Mouse (Mus musculus): ENCODE data around the gene Amh.

- TF ChIP-seq CTCF (IDR thresholded peaks at IDR 0.05; ENCODE audit: low read depth, low read length) (no peak), POLR2A (IDR thresholded peaks at IDR 0.05; ENCODE audit: insufficient read depth, low read length) (no peak), EP300 (IDR thresholded peaks at IDR 0.05; ENCODE audit: insufficient read depth, low read depth, low read length) (no peak)
These were observed 2.0 kb upstream of the Amh start for GRCm38 (mm10) chr10:80802996-80803395.

Measured in ES-Bruce4 (cell line).